Mouse (Mus musculus) skeletal muscle tissue, adult 2 months (tissue): ENCODE measurements around the gene Fam122a.

Source experiments
- DNase-seq: peaks from one replicate; pipeline ENCODE4 v3.0.0-alpha.2; 2012; ENCODE audit warnings: low read depth, low spot score

Gene Fam122a

GRCm38 (mm10) chr19:24476929-24477882 is at the start of gene Fam122a:
Fam122a (minus strand) TSS chr19:24477356.
- DNase-seq = peak; percentile 91

GRCm38 (mm10) chr19:24523476-24524313 is 46.5 kb upstream of the Fam122a start:
- no peak for DNase-seq

- DNase-seq = no peak
These were observed 44.8 kb upstream of the Fam122a start for GRCm38 (mm10) chr19:24521997-24522396.

GRCm38 (mm10) chr19:24521146-24521545 is 44.0 kb upstream of the Fam122a start:
- DNase-seq = no peak

- no peak for DNase-seq
These were observed 42.7 kb upstream of the Fam122a start for GRCm38 (mm10) chr19:24519732-24520409.

GRCm38 (mm10) chr19:24518384-24518783 is 41.2 kb upstream of the Fam122a start:
- no peak for DNase-seq

GRCm38 (mm10) chr19:24517057-24517456 is 39.9 kb upstream of the Fam122a start:
- DNase-seq = no peak

- no peak for DNase-seq
These were observed 38.8 kb upstream of the Fam122a start for GRCm38 (mm10) chr19:24515941-24516340.

- no peak for DNase-seq
These were observed 37.8 kb upstream of the Fam122a start for GRCm38 (mm10) chr19:24514661-24515642.

- DNase-seq = peak; percentile 21
These were observed 36.1 kb upstream of the Fam122a start for GRCm38 (mm10) chr19:24513105-24513843.

GRCm38 (mm10) chr19:24511939-24512338 is 34.8 kb upstream of the Fam122a start:
- DNase-seq = no peak

- DNase-seq = no peak
These were observed 32.2 kb upstream of the Fam122a start for GRCm38 (mm10) chr19:24509391-24509790.

GRCm38 (mm10) chr19:24508087-24508767 is 31.1 kb upstream of the Fam122a start:
- no peak for DNase-seq

- no peak for DNase-seq
These were observed 25.7 kb upstream of the Fam122a start for GRCm38 (mm10) chr19:24502736-24503421.

- no peak for DNase-seq
These were observed 24.4 kb upstream of the Fam122a start for GRCm38 (mm10) chr19:24501525-24501924.

- no peak for DNase-seq
These were observed 23.3 kb upstream of the Fam122a start for GRCm38 (mm10) chr19:24500431-24500830.

GRCm38 (mm10) chr19:24499291-24499690 is 22.1 kb upstream of the Fam122a start:
- no peak for DNase-seq

- DNase-seq = no peak
These were observed 16.7 kb upstream of the Fam122a start for GRCm38 (mm10) chr19:24493887-24494286.

- DNase-seq = no peak
These were observed 14.7 kb upstream of the Fam122a start for GRCm38 (mm10) chr19:24491824-24492223.
